Mouse (Mus musculus): ENCODE measurements around the gene Irf3. TPM values are rescaled to one million over a fixed set of nuclear protein-coding genes. Genes with fewer than 3 reads are reported as not detected.

Gene Irf3
- polyA plus RNA-seq, 1 experiment from 2014 or later: 75.0 TPM

GRCm38 (mm10) chr7:44960512-44960910 lies 36.9 kb upstream of the Irf3 start:
- Histone ChIP-seq H3K27me3 (ENCODE audit: low read depth, poor library complexity, severe bottlenecking) (no peaks in the 10 kb centered on the region), H3K4me1 (peaks cover 4% of the 10 kb centered on the region; the same call in 1 of the 2 replicates), H3K9me3 (replicated peaks) (no peaks in the 10 kb centered on the region), H3K36me3 (peaks cover 47% of the 10 kb centered on the region), H3K4me3 (no peak overlapping the region), H3K27ac (no peak overlapping the region)
- no peak for DNase-seq (ENCODE audit: low spot score)
- WGBS: 90% methylated on average over 13 of the region's 13 CpGs

GRCm38 (mm10) chr7:44962337-44962736 lies 35.1 kb upstream of the Irf3 start:
- no peak overlapping the region for H3K4me3 ChIP-seq
- no peaks in the 10 kb centered on the region for H3K4me1 ChIP-seq
- peaks cover 59% of the 10 kb centered on the region for H3K36me3 ChIP-seq
- no peaks in the 10 kb centered on the region for H3K27me3 ChIP-seq (ENCODE audit: low read depth, poor library complexity, severe bottlenecking)
- no peaks in the 10 kb centered on the region for H3K9me3 ChIP-seq (replicated peaks)
- H3K27ac ChIP-seq: no peak overlapping the region
- no peak for DNase-seq (ENCODE audit: low spot score)
- WGBS: 71% methylated on average over 8 of the region's 8 CpGs

DNA sequence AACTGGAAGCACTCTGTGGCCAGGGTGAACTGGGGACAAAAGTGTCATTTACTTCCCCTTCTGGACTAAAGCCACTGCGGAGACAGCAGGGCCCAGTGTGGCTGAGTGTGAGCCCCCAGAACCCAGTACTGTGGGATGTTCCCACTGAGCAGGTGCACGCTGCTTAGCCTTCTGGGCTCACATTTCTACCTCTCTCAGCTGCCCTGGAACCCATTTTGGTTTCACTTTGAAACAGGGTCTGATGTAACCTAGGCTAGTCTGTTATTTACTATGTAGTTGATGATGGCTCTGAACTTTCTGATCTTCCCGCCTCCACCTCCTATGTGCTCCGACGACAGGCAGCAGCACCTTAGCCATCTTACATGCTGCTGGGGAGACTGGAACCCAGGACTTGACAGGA lies 34.6 kb upstream of the Irf3 start:
- 91% methylated on average over 5 of the region's 5 CpGs for WGBS
- DNase-seq (ENCODE audit: low spot score): no peak
- peaks cover 59% of the 10 kb centered on the region for H3K36me3 ChIP-seq

DNA sequence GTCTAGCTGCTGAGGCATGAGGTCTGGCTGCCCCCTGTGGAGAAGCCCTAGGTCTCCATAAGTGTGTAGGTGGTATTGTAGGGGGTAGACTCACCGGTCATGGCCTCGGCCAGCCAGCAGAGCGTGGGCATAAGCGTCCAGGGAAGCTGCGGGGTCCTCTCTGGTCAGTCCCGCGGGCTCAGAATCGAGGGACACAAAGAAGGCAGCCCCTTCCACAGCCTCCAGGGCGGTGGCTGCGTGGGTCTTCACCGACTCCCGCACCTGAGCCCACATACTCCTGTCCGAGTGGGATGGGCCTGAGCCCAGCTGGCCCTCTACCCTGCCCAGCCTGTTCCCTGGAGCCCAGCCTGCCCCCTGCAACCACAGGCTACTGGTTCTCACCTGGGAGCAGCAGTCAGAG lies 32.5 kb upstream of the Irf3 start:
- no peak for DNase-seq (ENCODE audit: low spot score)
- H3K36me3 ChIP-seq: peaks cover 51% of the 10 kb centered on the region
- no peak overlapping the region for H3K27ac ChIP-seq
- H3K4me1 ChIP-seq: peaks cover 4% of the 10 kb centered on the region; the same call in 1 of the 2 replicates
- no peaks in the 10 kb centered on the region for H3K27me3 ChIP-seq (ENCODE audit: low read depth, poor library complexity, severe bottlenecking)
- no peak overlapping the region for H3K4me3 ChIP-seq
- 94% methylated on average over 13 of the region's 13 CpGs for WGBS
- H3K9me3 ChIP-seq (replicated peaks): no peaks in the 10 kb centered on the region

More for the DNA sequence above, 34.6 kb upstream of the Irf3 start:
- Histone ChIP-seq H3K4me3 (0 out of 2 replicates have a peak overlapping the region, but pooled peaks have one; percentile 6), H3K27me3 (ENCODE audit: low read depth, poor library complexity, severe bottlenecking) (no peaks in the 10 kb centered on the region), H3K27ac (no peak overlapping the region), H3K4me1 (no peaks in the 10 kb centered on the region), H3K9me3 (replicated peaks) (no peaks in the 10 kb centered on the region)

- Histone ChIP-seq H3K36me3 (peaks cover 46% of the 10 kb centered on the region), H3K27ac (no peak overlapping the region), H3K9me3 (replicated peaks) (no peaks in the 10 kb centered on the region), H3K4me1 (peaks cover 13% of the 10 kb centered on the region), H3K4me3 (no peak overlapping the region), H3K27me3 (ENCODE audit: low read depth, poor library complexity, severe bottlenecking) (no peaks in the 10 kb centered on the region)
- WGBS: 85% methylated on average over 7 of the region's 7 CpGs
- DNase-seq (ENCODE audit: low spot score): no peak
Observed at GRCm38 (mm10) chr7:44965975-44966374, 31.5 kb upstream of the Irf3 start.

- Histone ChIP-seq H3K4me1 (peaks cover 19% of the 10 kb centered on the region), H3K4me3 (no peak overlapping the region), H3K9me3 (replicated peaks) (no peaks in the 10 kb centered on the region), H3K27me3 (ENCODE audit: low read depth, poor library complexity, severe bottlenecking) (no peaks in the 10 kb centered on the region), H3K27ac (no peak overlapping the region), H3K36me3 (peaks cover 39% of the 10 kb centered on the region)
- DNase-seq (ENCODE audit: low spot score): no peak
- 73% methylated on average over 15 of the region's 15 CpGs for WGBS
Observed at GRCm38 (mm10) chr7:44966638-44967037, 30.8 kb upstream of the Irf3 start.

GRCm38 (mm10) chr7:44970231-44970691 lies 27.2 kb upstream of the Irf3 start:
- WGBS: under 1% methylated on average over 36 of the region's 36 CpGs
- DNase-seq (ENCODE audit: low spot score): peak; percentile 90
- H3K27me3 ChIP-seq (ENCODE audit: low read depth, poor library complexity, severe bottlenecking): no peaks in the 10 kb centered on the region
- peak overlapping the region; percentile 92 for H3K27ac ChIP-seq
- peaks cover 14% of the 10 kb centered on the region for H3K36me3 ChIP-seq
- no peaks in the 10 kb centered on the region for H3K9me3 ChIP-seq (replicated peaks)
- peaks cover 44% of the 10 kb centered on the region for H3K4me1 ChIP-seq
- H3K4me3 ChIP-seq: peak overlapping the region; percentile 71

GRCm38 (mm10) chr7:44971142-44971541 lies 26.3 kb upstream of the Irf3 start:
- peaks cover 16% of the 10 kb centered on the region for H3K36me3 ChIP-seq
- H3K4me3 ChIP-seq: peak overlapping the region; percentile 71
- 74% methylated on average over 7 of the region's 7 CpGs for WGBS
- no peaks in the 10 kb centered on the region for H3K27me3 ChIP-seq (ENCODE audit: low read depth, poor library complexity, severe bottlenecking)
- peaks cover 45% of the 10 kb centered on the region for H3K4me1 ChIP-seq
- H3K27ac ChIP-seq: peak overlapping the region; percentile 92
- H3K9me3 ChIP-seq (replicated peaks): no peaks in the 10 kb centered on the region
- no peak for DNase-seq (ENCODE audit: low spot score)

DNA sequence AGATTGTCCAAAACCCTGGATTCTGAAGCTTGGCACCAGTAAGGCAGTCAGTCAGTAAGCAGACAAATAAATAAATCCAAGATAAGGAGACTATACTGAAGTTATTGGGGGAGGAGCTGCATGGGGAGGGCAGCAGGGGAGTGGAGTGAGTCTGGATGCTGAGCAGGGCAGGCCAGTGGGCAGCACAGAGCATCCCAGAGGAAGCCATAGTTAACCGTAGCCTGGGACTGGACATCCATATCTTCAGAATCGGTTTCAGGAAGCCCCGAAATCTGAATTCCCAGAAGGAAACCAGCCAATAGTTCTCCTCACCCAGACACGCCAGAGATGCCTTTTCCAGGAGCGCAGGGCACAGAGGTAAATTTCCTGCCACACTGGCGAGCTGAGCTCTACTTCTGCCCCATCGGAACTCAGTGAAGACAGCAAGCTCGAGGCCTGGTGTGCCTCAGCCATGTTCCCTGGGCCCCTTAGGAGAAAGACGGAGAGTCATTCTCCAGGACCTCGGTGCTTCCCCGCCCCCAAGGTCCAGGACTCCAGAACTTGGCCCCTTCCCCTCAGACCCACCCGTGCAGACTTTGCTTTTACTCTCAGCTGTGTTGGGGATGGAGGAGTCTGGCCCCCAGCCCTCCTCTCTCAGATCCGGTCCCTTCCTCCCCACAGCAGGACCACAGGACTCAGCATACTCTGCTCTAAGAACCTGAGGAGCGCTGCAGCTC lies 23.9 kb upstream of the Irf3 start:
- no peaks in the 10 kb centered on the region for H3K27me3 ChIP-seq (ENCODE audit: low read depth, poor library complexity, severe bottlenecking)
- peaks cover 45% of the 10 kb centered on the region for H3K4me1 ChIP-seq
- no peaks in the 10 kb centered on the region for H3K9me3 ChIP-seq (replicated peaks)
- peak overlapping the region; percentile 59 for H3K4me3 ChIP-seq
- peak overlapping the region; percentile 84 for H3K27ac ChIP-seq
- WGBS: 50% methylated on average over 14 of the region's 14 CpGs
- peaks cover 35% of the 10 kb centered on the region for H3K36me3 ChIP-seq
- no peak for DNase-seq (ENCODE audit: low spot score)

DNA sequence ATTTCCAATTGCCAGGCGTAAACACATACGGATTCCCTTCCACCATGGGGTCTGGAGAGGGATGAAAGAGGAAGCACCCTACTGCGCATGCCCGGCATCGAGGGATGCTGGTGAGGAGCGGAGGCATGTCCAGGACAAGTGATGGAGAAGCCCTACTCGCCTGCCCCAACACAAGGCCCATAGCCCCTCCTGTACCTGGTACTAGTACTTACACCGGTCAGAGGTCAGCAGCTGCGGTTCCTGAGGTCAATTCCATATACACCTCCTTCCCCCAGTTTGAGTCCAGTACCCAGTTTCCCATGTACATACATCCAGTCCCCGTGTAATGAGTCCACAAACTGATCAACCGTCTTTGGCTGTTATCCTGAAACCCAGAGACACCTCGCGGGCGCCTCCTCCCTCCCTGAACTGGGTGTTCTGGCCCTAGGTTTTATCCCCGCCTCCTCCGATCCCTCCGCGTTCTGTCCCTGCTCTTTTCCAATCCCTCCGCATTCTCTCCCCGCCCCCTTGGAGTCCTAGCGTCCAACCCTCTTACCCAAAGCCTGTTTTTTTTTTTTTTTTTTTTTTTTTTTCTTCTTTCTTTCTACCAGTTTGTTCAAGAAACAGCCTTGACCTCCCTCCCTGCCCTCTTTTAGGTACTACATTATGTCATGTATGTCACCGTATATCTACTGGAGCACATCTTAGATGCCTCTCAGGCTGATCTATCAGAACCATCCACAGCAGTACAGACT lies 22.9 kb upstream of the Irf3 start, which contains the start of gene Cpt1c:
Gene Cpt1c, minus strand, starts transcription at position 469 of the 734 bp plus-strand sequence.
- WGBS: 2% methylated on average over 22 of the region's 22 CpGs
- H3K4me1 ChIP-seq: peaks cover 45% of the 10 kb centered on the region
- peak within 1 kb of the TSS; percentile 59 for H3K4me3 ChIP-seq
- H3K36me3 ChIP-seq: peaks cover 44% of the 10 kb centered on the region
- peak; percentile 88 for DNase-seq (ENCODE audit: low spot score)
- peak within 1 kb of the TSS; percentile 84 for H3K27ac ChIP-seq
- no peaks in the 10 kb centered on the region for H3K27me3 ChIP-seq (ENCODE audit: low read depth, poor library complexity, severe bottlenecking)
- no peaks in the 10 kb centered on the region for H3K9me3 ChIP-seq (replicated peaks)

- Histone ChIP-seq H3K27ac (no peak overlapping the region), H3K27me3 (ENCODE audit: low read depth, poor library complexity, severe bottlenecking) (no peaks in the 10 kb centered on the region), H3K9me3 (replicated peaks) (no peaks in the 10 kb centered on the region), H3K4me1 (peaks cover 39% of the 10 kb centered on the region), H3K36me3 (peaks cover 50% of the 10 kb centered on the region), H3K4me3 (peak overlapping the region; percentile 59)
- DNase-seq (ENCODE audit: low spot score): no peak
- 25% methylated on average over 6 of the region's 6 CpGs for WGBS
Observed at GRCm38 (mm10) chr7:44975117-44975419, 22.4 kb upstream of the Irf3 start.

- no peak overlapping the region for H3K4me3 ChIP-seq
Observed at GRCm38 (mm10) chr7:44978300-44978699, 19.1 kb upstream of the Irf3 start.

DNA sequence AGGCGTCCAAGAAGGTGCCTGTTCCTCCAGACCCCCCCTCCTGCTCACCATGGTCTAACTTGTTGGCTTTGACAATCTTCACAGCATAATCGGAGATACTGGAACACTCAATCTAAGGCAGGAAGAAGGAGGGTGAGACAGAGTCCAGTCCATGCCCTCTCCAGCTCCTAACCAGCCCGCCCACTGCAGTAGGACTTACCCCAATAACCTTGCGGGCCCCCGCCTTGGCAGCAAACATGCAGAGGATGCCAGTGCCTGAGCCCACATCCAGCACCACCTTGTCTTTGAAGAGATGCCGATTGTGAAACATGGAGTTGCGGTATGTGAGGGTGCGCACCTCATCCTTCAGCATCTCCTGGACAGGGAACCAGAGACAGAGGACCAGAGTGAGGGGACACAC lies 15.9 kb upstream of the Irf3 start:
- Histone ChIP-seq H3K4me3 (peak overlapping the region; percentile 19; the same call in 1 of the 2 replicates), H3K27me3 (ENCODE audit: low read depth, poor library complexity, severe bottlenecking) (no peaks in the 10 kb centered on the region), H3K36me3 (peaks cover 83% of the 10 kb centered on the region), H3K4me1 (peaks cover 26% of the 10 kb centered on the region), H3K9me3 (replicated peaks) (no peaks in the 10 kb centered on the region), H3K27ac (no peak overlapping the region)
- 91% methylated on average over 8 of the region's 8 CpGs for WGBS
- no peak for DNase-seq (ENCODE audit: low spot score)

More at GRCm38 (mm10) chr7:44978300-44978699, 19.1 kb upstream of the Irf3 start:
- H3K9me3 ChIP-seq (replicated peaks): no peaks in the 10 kb centered on the region
- H3K36me3 ChIP-seq: peaks cover 81% of the 10 kb centered on the region
- 93% methylated on average over 3 of the region's 3 CpGs for WGBS
- H3K27me3 ChIP-seq (ENCODE audit: low read depth, poor library complexity, severe bottlenecking): no peaks in the 10 kb centered on the region
- peaks cover 22% of the 10 kb centered on the region for H3K4me1 ChIP-seq
- H3K27ac ChIP-seq: no peak overlapping the region
- DNase-seq (ENCODE audit: low spot score): no peak
